In the genomic region with DNA sequence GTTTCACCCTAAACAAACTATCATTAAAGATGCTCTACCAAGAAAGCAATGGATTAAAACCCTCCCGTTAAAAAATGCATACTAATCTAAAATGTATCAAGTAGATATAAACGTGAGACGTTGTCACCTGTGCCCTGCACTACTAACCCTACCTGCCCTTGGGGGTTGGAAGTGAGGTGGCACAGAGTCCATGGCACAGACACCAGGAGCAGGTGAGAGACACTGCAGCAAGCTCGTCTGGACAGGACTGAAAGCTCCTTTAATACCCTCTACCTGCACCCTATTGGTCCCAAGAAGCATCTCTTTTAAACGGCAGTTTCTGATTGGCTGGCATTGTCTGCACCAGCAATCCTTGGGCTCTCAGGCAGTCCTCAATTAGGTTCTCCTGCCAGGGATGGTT, we compare ENCODE assay signal across 24 mouse cellular contexts.
"Had no signal": no experiment of that assay in that cellular context is flagged by ENCODE, and none has a peak within 500 bp of the region (broad histone marks: within the 10 kb centered on the region; RNA-seq: fewer than 3 reads in every experiment).

No protein-coding gene starts in this region.

- H3K4me1 ChIP-seq: heart, embryonic 10.5 days; heart, embryonic 12.5 days; hindbrain, embryonic 13.5 days; limb, embryonic 13.5 days; liver, embryonic 12.5 days had no signal

- H3K4me2 ChIP-seq: heart, embryonic 12.5 days; hindbrain, embryonic 13.5 days; hindbrain, embryonic 15.5 days; kidney, embryonic 15.5 days; limb, embryonic 13.5 days; limb, embryonic 15.5 days; liver, embryonic 12.5 days had no signal

- H3K36me3 ChIP-seq: heart, embryonic 10.5 days; heart, embryonic 12.5 days; hindbrain, embryonic 13.5 days; hindbrain, embryonic 15.5 days; kidney, embryonic 15.5 days; limb, embryonic 13.5 days; limb, embryonic 15.5 days; liver, embryonic 12.5 days had no signal

- H3K9ac ChIP-seq: heart, embryonic 12.5 days; hindbrain, embryonic 13.5 days; hindbrain, embryonic 15.5 days; kidney, embryonic 15.5 days; limb, embryonic 13.5 days; limb, embryonic 15.5 days; liver, embryonic 12.5 days; liver, embryonic 14.5 days had no signal

- H3K4me3 ChIP-seq: heart, embryonic 10.5 days; heart, embryonic 12.5 days; hindbrain, embryonic 13.5 days; hindbrain, embryonic 15.5 days; kidney, embryonic 15.5 days; limb, embryonic 13.5 days; limb, embryonic 15.5 days; liver, embryonic 12.5 days had no signal

- H3K27ac ChIP-seq: heart, embryonic 10.5 days; hindbrain, embryonic 13.5 days; hindbrain, embryonic 15.5 days; hindbrain, postnatal 0 days; kidney, embryonic 15.5 days; kidney, postnatal 0 days; limb, embryonic 13.5 days; limb, embryonic 15.5 days; liver, embryonic 12.5 days; liver, embryonic 14.5 days had no signal

- ATAC-seq: hindbrain, postnatal 0 days; intestine, embryonic 16.5 days; liver, embryonic 12.5 days had no signal

- H3K27me3 ChIP-seq: heart, embryonic 12.5 days; hindbrain, embryonic 13.5 days; hindbrain, embryonic 15.5 days; kidney, embryonic 15.5 days; limb, embryonic 13.5 days; limb, embryonic 15.5 days; liver, embryonic 12.5 days had no signal

- DNase-seq: gastrocnemius, postnatal 14 days; gastrocnemius, postnatal 36 days; heart, adult 18-20 months; heart, postnatal 10 days; kidney, adult 11 months; kidney, adult 2 months; kidney, adult 9 months; kidney, postnatal 14 days; kidney, postnatal 36 days; layer of hippocampus, adult 9-11 months; layer of hippocampus, postnatal 36 days; left cerebral cortex, postnatal 4 days had no signal

- H3K9me3 ChIP-seq: heart, embryonic 10.5 days; hindbrain, embryonic 13.5 days; hindbrain, embryonic 15.5 days; kidney, embryonic 15.5 days; limb, embryonic 13.5 days; limb, embryonic 15.5 days; liver, embryonic 12.5 days had no signal
